Mouse (Mus musculus): ENCODE results near the gene Kat6b. TPM values are rescaled to one million over a fixed set of nuclear protein-coding genes. Genes with fewer than 3 reads are reported as not detected.

The Kat6b gene
- polyA plus RNA-seq, 1 experiment from 2014 or later, result 14.2 TPM

DNA sequence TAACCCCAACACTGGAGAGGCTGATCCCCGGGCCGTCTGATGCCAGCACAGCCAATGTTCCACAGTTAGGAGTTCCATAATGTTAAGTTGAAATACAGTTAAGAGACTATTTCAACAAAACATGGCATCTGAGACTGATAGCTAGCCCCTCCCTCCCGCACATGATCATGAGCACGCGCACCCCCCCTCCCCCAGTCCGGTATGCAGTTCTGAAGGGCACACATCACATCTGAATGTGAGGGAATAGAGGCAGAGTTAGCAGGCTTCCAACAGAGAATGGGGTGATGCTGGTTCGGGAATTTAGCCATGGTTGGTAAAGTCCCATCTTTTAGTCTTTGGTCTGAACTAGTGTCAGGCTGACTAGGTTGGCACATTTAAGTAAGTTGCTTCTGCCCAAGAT is 70.4 kb downstream of the Kat6b start:
- no peak overlapping the region for H3K4me3 ChIP-seq
- no peaks in the 10 kb centered on the region for H3K27me3 ChIP-seq (replicated peaks; ENCODE audit: low read depth, poor library complexity, severe bottlenecking)
- no peak overlapping the region for H3K27ac ChIP-seq (replicated peaks)
- no peaks in the 10 kb centered on the region for H3K9me3 ChIP-seq
- peaks cover 34% of the 10 kb centered on the region for H3K4me1 ChIP-seq
- WGBS, result 93% methylated on average over 7 of the region's 7 CpGs
- no peak for DNase-seq (ENCODE audit: low spot score)
- H3K36me3 ChIP-seq (replicated peaks), result no peaks in the 10 kb centered on the region

DNA sequence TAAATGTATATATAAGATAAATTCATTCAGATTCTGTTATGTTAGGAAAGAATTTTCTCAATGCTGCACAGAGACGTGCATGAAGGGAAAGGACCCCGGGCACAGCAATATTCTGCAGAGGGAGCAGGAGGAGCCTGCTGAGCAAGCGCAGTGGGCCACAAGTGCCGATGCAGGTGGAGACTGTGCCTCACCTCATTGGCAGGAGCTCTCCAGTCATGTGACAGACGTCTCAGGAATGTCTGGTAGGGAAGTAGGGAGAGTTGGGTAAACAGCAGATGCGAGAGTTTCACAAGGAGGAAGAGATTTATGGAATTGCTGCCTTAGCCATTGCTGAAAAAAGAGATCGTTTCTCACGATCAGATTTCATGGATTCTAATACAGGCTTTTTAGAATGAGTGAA is 71.7 kb downstream of the Kat6b start:
- 71% methylated on average over 8 of the region's 8 CpGs for WGBS
- Histone ChIP-seq H3K9me3 (no peaks in the 10 kb centered on the region), H3K27ac (replicated peaks) (no peak overlapping the region), H3K36me3 (replicated peaks) (no peaks in the 10 kb centered on the region), H3K4me3 (no peak overlapping the region), H3K27me3 (replicated peaks; ENCODE audit: low read depth, poor library complexity, severe bottlenecking) (no peaks in the 10 kb centered on the region), H3K4me1 (peaks cover 24% of the 10 kb centered on the region)
- no peak for DNase-seq (ENCODE audit: low spot score)

DNA sequence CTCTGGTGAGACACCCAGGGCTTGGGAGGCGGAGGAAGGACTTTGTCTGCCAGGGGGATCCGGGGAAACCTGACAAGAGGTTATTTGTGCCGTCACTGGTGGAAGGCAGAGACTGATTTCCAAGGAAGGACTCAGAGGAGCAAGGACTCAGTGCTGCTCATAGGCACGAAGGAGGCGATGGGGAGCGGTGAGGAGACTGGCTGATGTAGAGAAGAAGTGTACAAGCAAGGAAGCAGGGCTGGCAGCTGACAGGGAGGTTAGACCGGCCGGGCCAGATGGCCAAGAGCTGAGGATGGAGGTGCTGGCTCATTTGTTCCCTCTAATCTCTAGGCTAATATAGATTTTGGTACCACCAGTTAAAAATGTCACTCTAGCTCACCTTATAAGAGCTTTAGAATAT is 72.8 kb downstream of the Kat6b start:
- H3K36me3 ChIP-seq (replicated peaks), result no peaks in the 10 kb centered on the region
- no peaks in the 10 kb centered on the region for H3K9me3 ChIP-seq
- WGBS, result 85% methylated on average over 8 of the region's 8 CpGs
- no peak for DNase-seq (ENCODE audit: low spot score)
- no peak overlapping the region for H3K4me3 ChIP-seq
- no peak overlapping the region for H3K27ac ChIP-seq (replicated peaks)
- H3K27me3 ChIP-seq (replicated peaks; ENCODE audit: low read depth, poor library complexity, severe bottlenecking), result no peaks in the 10 kb centered on the region
- peaks cover 28% of the 10 kb centered on the region for H3K4me1 ChIP-seq

DNA sequence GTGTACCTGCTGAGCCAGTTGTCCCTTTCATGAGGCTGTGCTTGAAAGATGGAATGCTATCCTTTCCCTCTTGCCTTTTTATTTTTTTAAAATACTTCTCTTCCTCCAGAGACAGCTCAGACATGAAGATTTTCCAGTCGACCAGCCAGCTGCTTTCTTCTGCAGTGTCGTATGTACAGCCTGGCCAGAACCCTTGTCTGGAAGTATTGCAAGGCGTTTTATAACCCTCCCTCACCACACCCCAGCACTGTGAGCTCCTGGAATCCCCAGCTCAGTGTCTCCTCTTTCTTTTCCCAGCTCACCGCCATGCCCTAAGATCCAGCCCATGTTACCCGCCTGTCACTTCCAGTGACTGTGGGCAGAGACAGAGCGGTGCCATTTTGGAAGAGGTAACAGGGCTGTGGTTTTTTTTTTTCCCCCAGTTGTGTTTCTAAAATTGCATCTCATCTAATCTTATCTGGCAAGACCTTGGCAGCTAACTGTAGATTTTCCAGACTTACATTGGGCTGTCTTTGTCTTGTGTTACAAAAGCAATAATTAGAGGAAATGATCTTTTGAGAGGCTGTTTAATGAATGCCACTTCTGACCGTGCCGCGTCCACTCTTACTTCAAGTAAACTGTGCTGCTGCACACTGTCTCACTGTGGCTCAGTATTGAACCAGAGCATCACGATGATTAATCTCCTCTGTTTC is 77.4 kb downstream of the Kat6b start:
- Histone ChIP-seq H3K36me3 (replicated peaks) (peaks cover 4% of the 10 kb centered on the region; the same call in 1 of the 2 replicates), H3K9me3 (no peaks in the 10 kb centered on the region), H3K27ac (replicated peaks) (no peak overlapping the region), H3K27me3 (replicated peaks; ENCODE audit: low read depth, poor library complexity, severe bottlenecking) (no peaks in the 10 kb centered on the region), H3K4me3 (no peak overlapping the region), H3K4me1 (peaks cover 41% of the 10 kb centered on the region)
- 70% methylated on average over 10 of the region's 10 CpGs for WGBS
- DNase-seq (ENCODE audit: low spot score), result no peak

DNA sequence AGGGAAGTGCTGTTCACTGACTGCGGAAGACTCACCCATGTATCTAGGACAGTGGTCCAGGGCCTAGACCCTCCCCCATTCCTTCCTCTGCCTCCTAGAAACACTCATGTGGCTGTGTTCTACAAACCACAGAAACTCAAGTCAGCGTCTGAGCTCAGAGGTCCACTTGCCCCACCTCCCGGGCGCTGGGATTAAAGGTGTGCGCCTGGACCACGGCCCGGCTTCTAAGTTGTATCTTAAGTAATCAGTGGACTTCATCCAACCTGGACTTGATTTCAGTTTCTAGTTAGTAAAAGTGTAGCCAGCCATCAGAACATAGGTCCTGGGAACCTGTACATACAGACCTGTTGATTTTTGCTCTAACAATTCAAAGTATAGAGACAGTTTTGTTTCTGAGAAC is 78.2 kb downstream of the Kat6b start:
- Histone ChIP-seq H3K36me3 (replicated peaks) (peaks cover 4% of the 10 kb centered on the region; the same call in 1 of the 2 replicates), H3K4me3 (no peak overlapping the region), H3K4me1 (peaks cover 45% of the 10 kb centered on the region), H3K27me3 (replicated peaks; ENCODE audit: low read depth, poor library complexity, severe bottlenecking) (no peaks in the 10 kb centered on the region), H3K27ac (replicated peaks) (no peak overlapping the region), H3K9me3 (no peaks in the 10 kb centered on the region)
- no peak for DNase-seq (ENCODE audit: low spot score)
- WGBS, result 85% methylated on average over 7 of the region's 7 CpGs

DNA sequence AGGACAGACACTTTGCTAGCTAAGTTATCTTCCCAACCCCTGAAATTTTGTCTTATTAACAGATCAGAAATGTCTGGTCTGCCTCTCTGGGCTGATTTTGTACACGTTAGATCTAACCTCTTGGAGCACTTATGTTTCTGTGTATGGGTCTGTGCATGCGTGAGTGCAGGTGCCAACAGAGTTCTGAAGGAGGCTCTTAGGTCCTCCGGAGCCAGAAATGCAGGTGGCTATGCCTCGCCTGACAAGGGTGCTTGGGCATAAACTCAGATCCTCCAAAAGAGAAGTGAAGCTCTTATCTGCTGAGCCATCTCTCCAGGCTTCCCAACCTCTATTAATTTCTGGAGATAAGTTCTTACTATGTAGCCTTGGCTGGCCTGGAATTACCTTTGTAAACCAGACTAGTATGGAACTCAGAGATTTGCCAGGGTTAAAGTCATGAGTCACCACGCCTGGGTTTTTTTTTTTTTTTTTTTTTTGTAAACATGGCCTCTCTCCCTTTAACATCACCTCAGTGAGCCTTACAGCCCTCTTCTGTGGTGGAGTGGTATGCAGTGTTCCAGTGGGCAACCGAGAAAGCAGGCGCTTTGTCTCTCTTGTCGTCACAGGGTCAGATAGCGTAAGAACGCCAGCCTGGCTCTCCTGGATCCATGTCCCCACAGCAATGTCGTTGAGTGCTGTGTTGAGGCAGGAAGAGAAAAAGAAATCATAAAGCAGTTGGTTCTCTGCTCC is 79.4 kb downstream of the Kat6b start:
- Histone ChIP-seq H3K27ac (replicated peaks) (no peak overlapping the region), H3K4me3 (no peak overlapping the region), H3K27me3 (replicated peaks; ENCODE audit: low read depth, poor library complexity, severe bottlenecking) (no peaks in the 10 kb centered on the region), H3K9me3 (no peaks in the 10 kb centered on the region), H3K4me1 (peaks cover 48% of the 10 kb centered on the region), H3K36me3 (replicated peaks) (peaks cover 4% of the 10 kb centered on the region; the same call in 1 of the 2 replicates)
- no peak for DNase-seq (ENCODE audit: low spot score)
- WGBS, result 89% methylated on average over 11 of the region's 11 CpGs

DNA sequence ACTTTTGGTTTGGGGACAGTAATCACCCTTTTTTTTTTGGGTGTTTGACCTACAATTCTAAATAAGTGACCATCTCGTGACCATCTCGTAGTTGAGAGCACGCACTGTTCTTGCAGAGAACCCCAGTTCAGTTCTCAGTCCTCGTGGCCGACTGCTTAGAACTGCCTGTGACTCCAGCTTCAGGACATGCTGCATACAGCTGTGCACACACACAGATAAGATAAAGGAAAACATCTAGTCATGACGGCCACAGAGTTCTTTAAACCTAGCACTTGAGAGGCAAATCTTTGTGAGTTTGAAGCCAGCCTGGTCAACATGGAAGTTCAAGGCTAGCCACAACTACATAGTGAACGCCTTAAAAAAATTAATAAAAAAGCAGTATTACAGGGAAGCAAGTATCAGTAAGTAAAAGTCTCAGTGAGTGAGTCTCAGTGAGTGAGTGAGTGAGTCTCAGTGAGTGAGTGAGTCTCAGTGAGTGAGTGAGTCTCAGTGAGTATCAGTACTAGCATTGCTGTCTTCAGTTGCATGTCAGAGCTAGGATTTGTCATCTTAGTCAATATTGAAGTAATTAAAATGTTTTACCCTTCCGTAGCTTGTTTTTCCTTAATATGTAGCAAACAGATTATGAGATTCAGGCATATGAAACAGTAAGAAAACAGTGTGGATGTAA is 80.3 kb downstream of the Kat6b start:
- DNase-seq (ENCODE audit: low spot score), result no peak
- Histone ChIP-seq H3K4me3 (no peak overlapping the region), H3K27ac (replicated peaks) (no peak overlapping the region), H3K9me3 (no peaks in the 10 kb centered on the region), H3K36me3 (replicated peaks) (peaks cover 4% of the 10 kb centered on the region; the same call in 1 of the 2 replicates), H3K27me3 (replicated peaks; ENCODE audit: low read depth, poor library complexity, severe bottlenecking) (no peaks in the 10 kb centered on the region), H3K4me1 (peaks cover 43% of the 10 kb centered on the region)
- WGBS, result 90% methylated on average over 8 of the region's 8 CpGs

DNA sequence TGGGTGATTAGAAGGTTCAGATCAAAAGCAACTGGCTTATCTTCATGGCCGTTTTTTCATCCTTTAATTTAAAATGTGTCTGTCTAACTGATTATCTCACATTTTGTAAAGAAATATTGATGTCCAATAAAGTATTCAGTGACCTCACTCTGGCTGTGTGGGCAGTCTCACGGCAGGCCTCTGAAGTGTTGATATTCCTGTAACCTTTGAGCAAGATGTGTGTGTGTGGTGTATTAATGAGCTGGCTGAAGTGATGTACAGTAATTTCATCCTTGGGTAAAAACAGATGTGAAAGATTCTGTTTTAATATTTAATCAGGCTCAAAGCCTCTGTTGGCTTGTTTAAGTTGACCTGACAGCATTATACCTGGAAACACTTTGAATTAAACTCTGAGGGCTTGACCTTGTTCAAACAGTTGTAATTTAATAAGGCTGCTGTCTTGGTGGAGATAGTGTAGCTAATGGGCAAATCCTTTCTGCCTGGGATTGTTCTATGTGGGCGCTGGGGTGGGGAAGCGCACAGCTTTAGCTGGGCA is 82.4 kb downstream of the Kat6b start:
- Histone ChIP-seq H3K27me3 (replicated peaks; ENCODE audit: low read depth, poor library complexity, severe bottlenecking) (no peaks in the 10 kb centered on the region), H3K4me1 (peaks cover 37% of the 10 kb centered on the region), H3K4me3 (no peak overlapping the region), H3K27ac (replicated peaks) (no peak overlapping the region), H3K9me3 (no peaks in the 10 kb centered on the region), H3K36me3 (replicated peaks) (peaks cover 4% of the 10 kb centered on the region; the same call in 1 of the 2 replicates)
- DNase-seq (ENCODE audit: low spot score), result no peak
- WGBS, result 58% methylated on average over 4 of the region's 4 CpGs

DNA sequence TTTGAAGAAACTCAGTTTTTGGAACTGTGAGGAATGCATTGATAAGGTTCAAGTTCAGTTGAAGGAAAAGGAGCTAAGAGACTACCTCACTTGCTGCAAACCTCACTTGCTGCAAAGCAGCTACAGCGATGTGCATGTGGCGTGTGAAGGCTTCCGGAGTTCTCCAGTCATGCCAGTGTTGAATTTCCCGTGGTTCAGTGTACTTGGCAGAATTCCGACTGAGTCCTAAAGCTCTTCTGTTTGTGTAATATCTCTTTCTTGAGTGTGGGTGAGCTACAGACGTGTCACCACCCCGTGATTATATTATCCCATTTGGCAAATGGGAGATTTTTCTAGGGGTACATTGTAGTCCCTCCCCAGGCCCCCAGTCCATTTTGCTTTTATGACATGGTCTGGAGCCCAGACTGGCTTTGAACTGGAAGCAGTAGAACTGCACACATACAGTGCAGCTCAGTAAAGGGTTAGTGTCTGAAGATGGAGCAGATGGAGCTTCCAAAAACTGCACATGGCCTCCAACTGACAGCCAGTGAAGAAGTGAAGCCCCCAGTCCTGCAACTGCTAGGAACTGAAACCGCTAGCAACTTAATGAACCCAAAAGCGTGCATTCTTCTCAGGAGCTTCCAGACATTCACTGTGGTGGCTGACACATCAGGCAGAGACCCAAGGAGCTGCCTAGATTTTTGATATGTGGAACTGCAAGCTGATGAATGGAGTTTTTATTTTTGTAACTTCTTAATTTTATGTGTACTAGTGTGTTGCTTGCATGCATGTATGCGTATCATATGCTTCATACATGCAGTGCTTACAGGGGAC is 84.5 kb downstream of the Kat6b start:
- no peak for DNase-seq (ENCODE audit: low spot score)
- no peaks in the 10 kb centered on the region for H3K9me3 ChIP-seq
- 94% methylated on average over 10 of the region's 10 CpGs for WGBS
- no peak overlapping the region for H3K27ac ChIP-seq (replicated peaks)
- H3K36me3 ChIP-seq (replicated peaks), result peaks cover 4% of the 10 kb centered on the region; the same call in 1 of the 2 replicates
- H3K4me1 ChIP-seq, result peaks cover 28% of the 10 kb centered on the region
- H3K4me3 ChIP-seq, result no peak overlapping the region
- H3K27me3 ChIP-seq (replicated peaks; ENCODE audit: low read depth, poor library complexity, severe bottlenecking), result no peaks in the 10 kb centered on the region

DNA sequence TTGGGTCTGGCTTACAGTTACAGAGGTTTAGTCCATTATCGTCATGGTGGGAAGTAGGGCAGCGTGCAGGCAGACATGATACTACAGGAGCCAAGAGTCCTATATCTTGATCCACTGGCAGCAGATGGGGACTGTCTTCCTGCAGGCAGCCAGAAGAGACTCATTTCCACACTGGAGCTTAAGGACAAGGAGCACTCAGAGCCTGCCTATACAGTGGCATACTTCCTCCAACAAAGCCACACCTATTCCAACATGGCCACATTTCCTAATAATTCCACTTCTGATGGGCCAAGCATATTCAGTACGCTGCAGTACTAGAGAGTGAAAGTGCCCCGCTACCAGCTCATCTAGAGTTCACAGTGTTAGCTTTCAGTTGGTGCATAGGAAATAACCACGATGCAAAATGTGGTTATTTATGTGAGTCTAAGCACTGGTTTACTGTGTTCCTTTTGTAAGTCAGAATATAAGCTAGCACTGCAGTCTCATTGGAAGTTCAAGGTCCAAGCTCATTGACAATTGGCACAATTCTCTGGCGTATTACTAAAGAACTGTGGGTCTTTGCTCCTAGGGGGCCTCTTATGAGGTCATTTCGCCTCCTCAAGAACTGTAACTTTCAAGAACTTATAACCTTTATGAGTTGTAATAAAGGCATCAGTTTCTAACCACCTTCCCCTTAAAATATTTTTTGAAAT is 86.2 kb downstream of the Kat6b start:
- Histone ChIP-seq H3K9me3 (no peaks in the 10 kb centered on the region), H3K36me3 (replicated peaks) (peaks cover 4% of the 10 kb centered on the region; the same call in 1 of the 2 replicates)
- 94% methylated on average over 7 of the region's 7 CpGs for WGBS

DNA sequence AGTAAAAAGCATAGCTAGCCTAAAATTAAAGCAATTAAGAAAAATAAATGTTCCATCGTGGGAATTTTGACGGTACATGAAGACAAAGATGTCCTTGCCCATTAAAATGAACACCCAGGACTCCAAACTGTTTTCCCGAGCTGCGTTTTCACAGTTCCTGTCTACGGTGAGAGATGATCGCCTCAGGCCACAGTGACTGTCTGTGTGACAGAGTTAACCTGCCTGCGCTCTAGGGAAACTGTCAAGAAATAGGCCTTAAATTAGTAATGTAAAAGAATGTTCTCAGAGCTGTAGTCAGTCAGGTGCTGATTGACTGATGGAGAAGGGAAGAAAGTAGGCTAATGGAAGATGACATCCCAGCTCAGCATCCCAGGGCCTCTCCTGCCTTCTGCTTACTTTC is 87.6 kb downstream of the Kat6b start:
- WGBS, result 81% methylated on average over 7 of the region's 7 CpGs

More for the DNA sequence above, 86.2 kb downstream of the Kat6b start:
- Histone ChIP-seq H3K4me1 (peaks cover 33% of the 10 kb centered on the region), H3K27me3 (replicated peaks; ENCODE audit: low read depth, poor library complexity, severe bottlenecking) (no peaks in the 10 kb centered on the region), H3K27ac (replicated peaks) (no peak overlapping the region), H3K4me3 (no peak overlapping the region)
- no peak for DNase-seq (ENCODE audit: low spot score)

More for the DNA sequence above, 87.6 kb downstream of the Kat6b start:
- peaks cover 20% of the 10 kb centered on the region for H3K4me1 ChIP-seq
- H3K9me3 ChIP-seq, result no peaks in the 10 kb centered on the region
- no peak overlapping the region for H3K27ac ChIP-seq (replicated peaks)
- H3K36me3 ChIP-seq (replicated peaks), result no peaks in the 10 kb centered on the region
- H3K4me3 ChIP-seq, result no peak overlapping the region
- DNase-seq (ENCODE audit: low spot score), result no peak
- no peaks in the 10 kb centered on the region for H3K27me3 ChIP-seq (replicated peaks; ENCODE audit: low read depth, poor library complexity, severe bottlenecking)

Measured in embryonic facial prominence, embryonic 10.5 days (tissue).